Mouse (Mus musculus): ENCODE measurements around the gene Lsamp.

The Lsamp gene

GRCm38 (mm10) chr16:41941591-41942315 lies 1957.6 kb downstream of the Lsamp start:
- DNase-seq: no peak

GRCm38 (mm10) chr16:41957811-41958210 lies 1973.7 kb downstream of the Lsamp start:
- no peak for DNase-seq

- no peak for DNase-seq
Observed at GRCm38 (mm10) chr16:41965636-41966035, 1981.5 kb downstream of the Lsamp start.

- DNase-seq: no peak
Observed at GRCm38 (mm10) chr16:41969215-41969614, 1985.1 kb downstream of the Lsamp start.

- DNase-seq: no peak
Observed at GRCm38 (mm10) chr16:41974866-41975719, 1990.9 kb downstream of the Lsamp start.

GRCm38 (mm10) chr16:41976897-41977296 lies 1992.7 kb downstream of the Lsamp start:
- no peak for DNase-seq

- DNase-seq: peak; percentile 78
Observed at GRCm38 (mm10) chr16:41996956-41997355, 2012.8 kb downstream of the Lsamp start.

GRCm38 (mm10) chr16:42002925-42003324 lies 2018.8 kb downstream of the Lsamp start:
- DNase-seq: no peak

GRCm38 (mm10) chr16:42003506-42003905 lies 2019.3 kb downstream of the Lsamp start:
- DNase-seq: peak; percentile 30

- peak; percentile 45 for DNase-seq
Observed at GRCm38 (mm10) chr16:42004166-42004565, 2020.0 kb downstream of the Lsamp start.

- no peak for DNase-seq
Observed at GRCm38 (mm10) chr16:42014937-42015336, 2030.8 kb downstream of the Lsamp start.

- no peak for DNase-seq
Observed at GRCm38 (mm10) chr16:42015443-42015842, 2031.3 kb downstream of the Lsamp start.

- DNase-seq: peak; percentile 74
Observed at GRCm38 (mm10) chr16:42016791-42017643, 2032.9 kb downstream of the Lsamp start.

- no peak for DNase-seq
Observed at GRCm38 (mm10) chr16:42022566-42022965, 2038.4 kb downstream of the Lsamp start.

GRCm38 (mm10) chr16:42032030-42032429 lies 2047.9 kb downstream of the Lsamp start:
- no peak for DNase-seq

GRCm38 (mm10) chr16:42033449-42033848 lies 2049.3 kb downstream of the Lsamp start:
- no peak for DNase-seq

- no peak for DNase-seq
Observed at GRCm38 (mm10) chr16:42048138-42048537, 2064.0 kb downstream of the Lsamp start.

- DNase-seq: no peak
Observed at GRCm38 (mm10) chr16:42059927-42060326, 2075.8 kb downstream of the Lsamp start.

GRCm38 (mm10) chr16:42074325-42074724 lies 2090.2 kb downstream of the Lsamp start:
- DNase-seq: no peak

GRCm38 (mm10) chr16:42079573-42079972 lies 2095.4 kb downstream of the Lsamp start:
- peak; percentile 35 for DNase-seq

- no peak for DNase-seq
Observed at GRCm38 (mm10) chr16:42081611-42082010, 2097.4 kb downstream of the Lsamp start.

- no peak for DNase-seq
Observed at GRCm38 (mm10) chr16:42097510-42097909, 2113.3 kb downstream of the Lsamp start.

- no peak for DNase-seq
Observed at GRCm38 (mm10) chr16:42102186-42102585, 2118.0 kb downstream of the Lsamp start.
